Mouse (Mus musculus) left cerebral cortex, adult 18-20 months (tissue): ENCODE measurements around the gene Nhsl2. TPM values are rescaled to one million over a fixed set of nuclear protein-coding genes. Genes with fewer than 3 reads are reported as not detected.
A peak's percentile ranks its signal among the peaks of the same experiment; 100 is the strongest.

Experiments used
- DNase-seq, 2 experiments: peaks; one replicate each; pipeline ENCODE4 v3.0.0; 2021 to 2022; ENCODE audit warnings: low spot score in 2 of 2, mixed read lengths in 1 of 2
- total RNA-seq, 2 experiments: library from RNA; stranded (reverse); gene quantifications; 2 replicates each; pipeline ENCODE4 v1.2.3; 2021

Gene Nhsl2
- total RNA-seq, 2 experiments from 2014 or later: 35.5 to 38.4 TPM

GRCm38 (mm10) chrX:101901806-101902490 is 52.8 kb downstream of the Nhsl2 start:
- no peak for DNase-seq

DNA sequence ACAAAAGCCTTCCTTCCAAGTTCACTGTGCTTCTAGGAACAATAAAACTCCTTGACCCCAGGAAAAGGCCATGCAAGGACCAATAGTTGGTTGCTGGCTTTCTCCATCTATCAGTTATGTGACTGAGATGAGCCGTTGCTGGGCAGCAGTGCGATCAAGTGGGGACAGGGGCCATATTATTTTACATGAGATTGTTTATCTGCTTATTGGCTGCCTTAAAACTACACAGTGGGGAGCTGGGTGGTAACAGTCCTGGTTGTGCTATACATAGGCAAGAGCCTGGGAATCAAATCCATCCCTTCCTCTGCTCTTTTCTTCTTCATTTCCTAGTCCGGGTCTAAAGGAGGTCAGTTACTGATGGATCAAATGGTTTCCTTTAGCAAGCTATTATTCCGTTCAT is 53.4 kb downstream of the Nhsl2 start:
- DNase-seq: no peak

DNA sequence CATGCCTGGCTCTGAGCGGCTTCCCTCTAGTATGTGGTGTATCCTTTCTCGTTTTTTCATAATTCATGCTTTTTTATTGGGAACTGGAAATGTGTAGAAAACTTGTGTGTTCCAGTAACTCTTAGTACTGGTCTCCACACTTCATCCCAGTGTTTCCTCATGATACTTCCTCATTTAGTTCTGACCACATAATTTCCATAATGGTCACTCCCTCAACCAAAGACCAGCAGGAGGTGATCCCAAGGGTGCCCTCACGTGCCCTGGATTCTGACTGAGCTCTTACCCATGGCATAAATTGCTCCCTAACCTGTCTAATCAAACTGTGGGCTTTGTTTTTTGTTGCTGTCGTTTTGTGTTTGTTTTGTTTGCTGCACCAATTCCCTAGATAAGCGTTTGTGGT is 58.1 kb downstream of the Nhsl2 start:
- no peak for DNase-seq

DNA sequence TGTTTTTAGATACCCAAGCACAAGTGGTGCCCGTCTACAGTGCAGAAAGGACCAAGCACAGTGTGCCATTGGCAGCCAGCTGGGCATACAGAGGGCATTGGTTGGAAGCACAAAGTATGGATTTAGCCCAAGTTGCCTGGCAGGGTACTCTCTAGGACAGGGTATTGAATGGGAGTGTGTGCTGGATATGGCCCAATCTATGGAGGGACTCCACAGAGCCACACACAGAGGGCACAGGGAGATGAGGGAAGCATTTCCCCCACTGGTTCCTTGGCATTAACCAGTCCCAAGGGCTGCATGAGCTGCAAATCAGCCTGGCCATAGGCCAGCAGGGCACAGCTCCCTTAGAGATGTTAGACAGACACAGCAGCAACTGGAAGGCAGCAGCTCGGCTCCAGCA is 79.9 kb downstream of the Nhsl2 start:
- DNase-seq: no peak

DNA sequence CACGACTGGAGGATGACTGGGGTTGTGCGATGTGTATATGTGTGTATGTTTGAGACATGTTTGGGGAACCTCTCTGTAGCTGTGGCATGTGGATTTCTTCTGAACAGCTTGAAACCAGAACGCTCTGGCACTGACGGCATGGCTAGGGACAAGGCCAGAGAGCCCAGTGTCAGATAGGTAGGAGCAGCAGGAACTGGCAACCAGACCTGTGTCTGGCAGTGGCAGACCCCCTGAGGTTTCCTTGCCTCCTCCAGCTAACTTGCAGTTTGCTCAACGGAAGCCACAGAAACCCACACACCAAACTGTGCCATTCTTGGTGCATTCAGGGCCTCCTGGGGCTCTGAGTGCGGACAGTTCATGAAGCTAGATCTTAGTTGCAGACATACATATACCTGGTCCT is 81.1 kb downstream of the Nhsl2 start:
- no peak for DNase-seq

DNA sequence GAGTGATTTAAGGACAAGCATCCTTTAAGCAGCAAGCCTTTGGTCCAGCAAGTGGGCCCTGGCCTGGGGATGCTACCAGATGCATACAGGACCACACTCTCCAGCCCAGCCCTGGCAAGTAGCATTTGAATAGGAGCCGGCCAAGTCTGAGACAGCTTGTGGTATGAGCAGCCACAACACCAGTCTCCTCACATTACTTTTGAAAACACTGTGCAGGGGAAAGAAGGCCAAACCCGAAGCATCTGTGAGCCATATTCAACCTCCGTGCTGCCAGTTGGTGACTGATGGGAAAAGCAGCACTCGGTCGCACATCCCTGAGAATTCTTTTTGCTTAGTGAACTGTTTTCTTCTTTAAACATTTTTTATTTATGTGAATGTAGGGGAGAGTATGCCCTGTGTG is 81.8 kb downstream of the Nhsl2 start:
- no peak for DNase-seq

DNA sequence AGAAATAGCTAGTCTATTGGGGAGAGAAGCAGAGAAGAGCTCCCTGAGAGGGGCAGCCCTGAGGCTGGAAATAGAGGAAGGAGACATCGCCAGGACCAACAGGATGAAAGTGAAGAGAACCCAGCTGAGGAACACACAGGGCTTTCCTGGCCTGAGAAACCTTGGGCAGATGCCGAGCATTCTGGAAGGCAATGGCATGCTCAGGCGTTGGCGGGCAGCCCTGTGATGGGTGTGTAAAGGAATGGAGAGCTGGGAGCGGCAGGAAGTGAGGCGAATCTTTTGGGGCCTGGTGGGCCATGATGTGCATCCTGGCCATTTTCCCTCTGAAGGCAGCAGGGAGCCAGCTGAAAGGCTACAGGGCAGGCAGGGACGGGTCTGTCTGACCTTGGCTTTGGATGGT is 83.1 kb downstream of the Nhsl2 start:
- DNase-seq: no peak

- DNase-seq: no peak
These were observed 84.2 kb downstream of the Nhsl2 start for GRCm38 (mm10) chrX:101933346-101933745.

- DNase-seq: no peak
These were observed 86.2 kb downstream of the Nhsl2 start for GRCm38 (mm10) chrX:101935291-101935840.

DNA sequence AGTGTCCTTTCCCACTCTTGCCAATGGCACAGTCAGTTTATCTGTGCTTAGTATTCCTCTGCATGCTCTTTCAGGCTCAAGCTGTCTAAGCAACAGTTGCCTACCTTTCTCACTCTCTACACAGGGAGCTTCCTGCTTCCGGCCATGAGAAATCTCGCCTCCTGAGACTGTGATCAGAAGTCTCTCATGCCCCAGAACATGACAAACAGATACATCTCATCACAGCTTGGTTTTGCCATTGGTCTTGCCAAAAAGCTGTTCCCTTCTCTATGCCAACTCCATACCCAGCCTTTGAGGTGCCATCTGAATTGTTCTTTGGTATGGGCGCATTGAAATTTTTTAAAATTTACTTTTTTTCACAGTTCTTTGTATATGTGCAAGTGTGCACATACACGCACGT is 90.3 kb downstream of the Nhsl2 start:
- no peak for DNase-seq

GRCm38 (mm10) chrX:101942461-101942896 is 93.3 kb downstream of the Nhsl2 start:
- peak; percentile 62 to 74 for DNase-seq

GRCm38 (mm10) chrX:101943743-101944142 is 94.6 kb downstream of the Nhsl2 start:
- no peak for DNase-seq

DNA sequence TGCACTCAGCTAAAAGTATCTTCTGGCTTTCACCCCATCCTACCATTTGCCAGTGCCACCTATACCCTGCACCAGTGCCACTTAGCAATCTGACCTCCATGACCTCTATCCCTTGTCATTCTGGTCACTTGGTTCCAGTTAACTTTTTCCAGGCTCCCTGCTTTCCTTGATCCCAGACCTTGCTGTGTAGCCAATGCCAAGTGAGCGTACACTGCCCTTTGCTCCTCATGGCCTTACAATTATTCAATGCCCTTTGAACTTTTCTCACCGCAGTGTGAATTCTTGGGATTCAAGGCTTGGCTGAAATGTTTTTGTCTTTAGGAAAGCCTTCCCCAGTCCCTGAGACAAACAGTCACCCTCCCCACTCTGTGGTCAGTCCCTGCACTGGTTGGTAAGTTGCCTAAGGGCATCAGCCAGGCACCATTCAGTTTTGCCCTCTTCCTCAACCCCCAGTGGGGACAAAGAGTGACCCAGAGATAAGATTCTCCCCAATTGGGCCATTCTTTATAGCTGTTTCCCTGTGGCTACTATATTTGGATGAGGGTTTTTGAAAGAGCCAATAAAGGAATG is 95.7 kb downstream of the Nhsl2 start:
- no peak for DNase-seq

DNA sequence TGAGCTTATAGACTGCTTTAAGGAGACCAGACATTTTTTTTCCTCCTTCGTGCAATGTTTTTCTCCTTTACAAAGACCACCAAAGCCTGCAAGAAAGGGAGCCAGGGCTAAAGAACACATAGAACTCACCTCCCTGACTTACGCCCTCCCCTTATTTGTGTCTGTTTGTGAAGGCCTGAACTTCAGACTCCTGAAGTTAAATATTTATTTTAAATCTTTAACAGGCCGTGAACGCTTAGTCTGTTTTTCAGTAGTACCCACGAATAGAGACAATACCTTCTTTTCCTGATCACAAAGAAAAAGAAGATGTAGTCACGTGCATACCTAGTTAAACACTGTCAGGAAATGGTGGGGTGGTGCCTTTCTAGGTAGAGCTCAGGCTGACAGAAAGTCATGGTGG is 103.3 kb downstream of the Nhsl2 start:
- no peak for DNase-seq

- DNase-seq: no peak
These were observed 104.1 kb downstream of the Nhsl2 start for GRCm38 (mm10) chrX:101953256-101953655.

DNA sequence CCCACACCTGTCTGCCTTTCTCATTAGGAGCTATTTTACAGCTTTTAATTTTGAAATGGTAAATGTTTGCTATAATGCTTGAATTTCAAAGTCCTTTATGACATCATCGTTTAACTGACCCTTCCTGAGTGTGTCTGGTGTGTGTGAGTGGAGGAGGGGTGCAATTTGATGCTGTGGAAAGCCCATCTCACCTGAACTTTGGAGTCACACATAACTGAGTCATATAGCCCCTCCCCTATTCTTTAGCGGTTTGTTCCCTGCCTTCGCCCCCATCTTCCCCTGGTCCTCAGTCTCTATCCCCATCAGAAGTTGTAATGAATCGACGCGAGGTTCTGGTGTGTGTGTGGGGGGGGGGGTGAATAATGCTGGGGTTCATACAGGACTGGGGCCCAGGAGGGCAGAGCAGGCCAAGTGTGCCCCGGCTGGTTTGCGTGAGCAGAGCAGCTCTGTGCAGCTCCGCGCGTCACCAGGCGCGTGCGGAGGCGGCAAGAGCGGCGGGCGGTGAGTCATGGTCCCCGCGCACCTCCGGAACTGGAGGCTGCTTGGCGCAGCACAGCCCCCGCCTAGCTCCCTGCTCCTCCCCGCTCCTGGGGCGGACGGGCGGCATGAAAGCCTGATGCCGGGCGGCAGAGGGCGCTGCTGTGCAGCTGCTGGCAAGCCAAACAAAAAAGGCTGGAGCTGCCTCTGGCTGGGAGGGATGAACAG is 104.8 kb downstream of the Nhsl2 start:
- DNase-seq: peak; percentile 80 to 87

DNA sequence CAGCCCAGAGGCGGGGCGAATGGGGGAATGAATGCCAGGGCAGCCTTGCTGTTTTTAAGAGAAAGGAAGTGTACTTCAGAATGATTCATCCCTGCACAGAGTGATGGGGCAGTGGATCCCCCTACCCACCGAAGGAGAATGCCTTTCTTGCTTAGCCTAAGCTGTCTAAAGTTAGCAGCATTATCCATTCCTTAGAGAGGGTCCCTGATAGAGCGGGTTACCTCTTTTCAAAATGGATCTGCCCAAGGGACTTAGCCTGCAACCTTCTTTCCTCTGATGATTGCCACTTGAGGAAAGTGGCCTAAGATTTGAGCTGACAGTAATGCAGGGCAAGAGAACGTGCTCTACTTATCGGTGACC is 105.3 kb downstream of the Nhsl2 start:
- DNase-seq: no peak

GRCm38 (mm10) chrX:101961848-101962247 is 112.7 kb downstream of the Nhsl2 start:
- DNase-seq: no peak

- DNase-seq: no peak
These were observed 114.5 kb downstream of the Nhsl2 start for GRCm38 (mm10) chrX:101963711-101964110.

DNA sequence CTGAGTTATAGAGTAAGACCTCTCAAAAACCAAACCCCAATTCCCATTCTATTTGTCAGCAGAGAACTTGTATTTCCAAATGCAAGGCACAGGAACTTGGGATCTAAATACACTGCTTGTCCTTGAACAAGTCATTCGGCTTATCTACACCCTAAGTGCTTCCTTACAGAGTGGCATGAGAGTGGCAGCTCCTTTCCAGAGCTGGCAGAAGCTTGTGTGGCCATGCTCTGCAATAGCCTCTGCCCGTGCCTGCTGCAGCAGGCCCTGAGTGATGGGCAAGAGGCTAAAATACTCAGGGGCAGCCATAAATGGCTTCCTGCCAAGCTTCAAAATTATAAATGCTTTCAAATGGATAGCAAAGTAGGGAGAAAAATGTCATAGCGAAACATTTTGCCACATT is 123.8 kb downstream of the Nhsl2 start:
- no peak for DNase-seq

GRCm38 (mm10) chrX:101976931-101977330 is 127.7 kb downstream of the Nhsl2 start:
- DNase-seq: no peak

GRCm38 (mm10) chrX:101978861-101979260 is 129.7 kb downstream of the Nhsl2 start:
- no peak for DNase-seq
